Mouse (Mus musculus): ENCODE results near the gene Fbxo36.

Fbxo36 gene

GRCm38 (mm10) chr1:84855756-84856155, 16.1 kb downstream of the Fbxo36 start:
- no peak for DNase-seq (ENCODE audit: low spot score in 2 of 2)

- no peak for DNase-seq (ENCODE audit: low spot score in 2 of 2)
These were observed 20.0 kb downstream of the Fbxo36 start for GRCm38 (mm10) chr1:84859597-84859996.

- no peak for DNase-seq (ENCODE audit: low spot score in 2 of 2)
These were observed 21.0 kb downstream of the Fbxo36 start for GRCm38 (mm10) chr1:84860360-84861254.

- DNase-seq (ENCODE audit: low spot score in 2 of 2), result no peak
These were observed 21.6 kb downstream of the Fbxo36 start for GRCm38 (mm10) chr1:84861255-84861630.

GRCm38 (mm10) chr1:84864645-84865044, 25.0 kb downstream of the Fbxo36 start:
- no peak for DNase-seq (ENCODE audit: low spot score in 2 of 2)

- DNase-seq (ENCODE audit: low spot score in 2 of 2), result no peak
These were observed 26.6 kb downstream of the Fbxo36 start for GRCm38 (mm10) chr1:84866231-84866630.

- no peak for DNase-seq (ENCODE audit: low spot score in 2 of 2)
These were observed 27.1 kb downstream of the Fbxo36 start for GRCm38 (mm10) chr1:84866706-84867230.

- no peak for DNase-seq (ENCODE audit: low spot score in 2 of 2)
These were observed 28.7 kb downstream of the Fbxo36 start for GRCm38 (mm10) chr1:84868311-84868710.

- no peak for DNase-seq (ENCODE audit: low spot score in 2 of 2)
These were observed 29.2 kb downstream of the Fbxo36 start for GRCm38 (mm10) chr1:84868841-84869240.

GRCm38 (mm10) chr1:84869498-84869897, 29.9 kb downstream of the Fbxo36 start:
- DNase-seq (ENCODE audit: low spot score in 2 of 2), result no peak

- DNase-seq (ENCODE audit: low spot score in 2 of 2), result no peak
These were observed 31.5 kb downstream of the Fbxo36 start for GRCm38 (mm10) chr1:84871131-84871530.

GRCm38 (mm10) chr1:84872105-84872504, 32.5 kb downstream of the Fbxo36 start:
- DNase-seq (ENCODE audit: low spot score in 2 of 2), result no peak

- DNase-seq (ENCODE audit: low spot score in 2 of 2), result no peak
These were observed 33.3 kb downstream of the Fbxo36 start for GRCm38 (mm10) chr1:84872939-84873338.

GRCm38 (mm10) chr1:84877590-84877989, 37.9 kb downstream of the Fbxo36 start:
- no peak for DNase-seq (ENCODE audit: low spot score in 2 of 2)

GRCm38 (mm10) chr1:84879571-84880120, 40.0 kb downstream of the Fbxo36 start:
- DNase-seq (ENCODE audit: low spot score in 2 of 2), result no peak

GRCm38 (mm10) chr1:84881248-84882065, 41.8 kb downstream of the Fbxo36 start:
- no peak for DNase-seq (ENCODE audit: low spot score in 2 of 2)

GRCm38 (mm10) chr1:84882066-84882532, 42.5 kb downstream of the Fbxo36 start:
- no peak for DNase-seq (ENCODE audit: low spot score in 2 of 2)

GRCm38 (mm10) chr1:84882937-84883336, 43.3 kb downstream of the Fbxo36 start:
- DNase-seq (ENCODE audit: low spot score in 2 of 2), result no peak

GRCm38 (mm10) chr1:84883889-84884288, 44.2 kb downstream of the Fbxo36 start:
- DNase-seq (ENCODE audit: low spot score in 2 of 2), result no peak

GRCm38 (mm10) chr1:84885174-84885573, 45.5 kb downstream of the Fbxo36 start:
- no peak for DNase-seq (ENCODE audit: low spot score in 2 of 2)

GRCm38 (mm10) chr1:84885921-84886320, 46.3 kb downstream of the Fbxo36 start:
- no peak for DNase-seq (ENCODE audit: low spot score in 2 of 2)

Data from right cerebral cortex, postnatal 10 days (tissue).